Mouse (Mus musculus): ENCODE results near the gene Isoc2a. TPM values are rescaled to one million over a fixed set of nuclear protein-coding genes. Genes with fewer than 3 reads are reported as not detected.
A peak's percentile ranks its signal among the peaks of the same experiment; 100 is the strongest.

Gene Isoc2a
- polyA plus RNA-seq, 1 experiment from 2014 or later: 0.72 TPM

GRCm38 (mm10) chr7:4940068-4940479 lies 63.1 kb downstream of the Isoc2a start:
- no peak overlapping the region for H3K4me2 ChIP-seq (ENCODE audit: low read length)
- no peaks in the 10 kb centered on the region for H3K9me3 ChIP-seq (replicated peaks; ENCODE audit: low read length)
- peak; percentile 83 for TF ChIP-seq CTCF (IDR thresholded peaks at IDR 0.05; ENCODE audit: low read depth)
- DNase-seq (ENCODE audit: low spot score) (peak; percentile 77), ATAC-seq (replicated peaks; ENCODE audit: low FRiP score, low read depth) (peak; percentile 67; the same call in 1 of the 2 replicates)
- no peak overlapping the region for H3K9ac ChIP-seq (ENCODE audit: low read depth, low read length)
- no peak overlapping the region for H3K4me3 ChIP-seq (replicated peaks; ENCODE audit: low read depth, low read length)
- no peaks in the 10 kb centered on the region for H3K4me1 ChIP-seq (replicated peaks; ENCODE audit: insufficient read depth, low read length)
- H3K27me3 ChIP-seq (ENCODE audit: insufficient read depth, low read length): no peaks in the 10 kb centered on the region
- WGBS: 19% methylated on average over 9 of the region's 9 CpGs
- H3K27ac ChIP-seq: no peak overlapping the region
- H3K36me3 ChIP-seq (ENCODE audit: insufficient read depth, low read length): no peaks in the 10 kb centered on the region

GRCm38 (mm10) chr7:4942673-4943072 lies 65.7 kb downstream of the Isoc2a start:
- Histone ChIP-seq H3K27me3 (ENCODE audit: insufficient read depth, low read length) (no peaks in the 10 kb centered on the region), H3K9ac (ENCODE audit: low read depth, low read length) (no peak overlapping the region), H3K9me3 (replicated peaks; ENCODE audit: low read length) (no peaks in the 10 kb centered on the region), H3K36me3 (ENCODE audit: insufficient read depth, low read length) (no peaks in the 10 kb centered on the region), H3K4me3 (replicated peaks; ENCODE audit: low read depth, low read length) (no peak overlapping the region), H3K4me1 (replicated peaks; ENCODE audit: insufficient read depth, low read length) (no peaks in the 10 kb centered on the region), H3K27ac (no peak overlapping the region), H3K4me2 (ENCODE audit: low read length) (no peak overlapping the region)
- no peak for DNase-seq (ENCODE audit: low spot score)
- WGBS: 57% methylated on average over 5 of the region's 5 CpGs
- no peak for ATAC-seq (replicated peaks; ENCODE audit: low FRiP score, low read depth)
- no peak for TF ChIP-seq CTCF (IDR thresholded peaks at IDR 0.05; ENCODE audit: low read depth)

GRCm38 (mm10) chr7:4943223-4943815 lies 66.4 kb downstream of the Isoc2a start:
- TF ChIP-seq CTCF (IDR thresholded peaks at IDR 0.05; ENCODE audit: low read depth): peak; percentile 99

More at GRCm38 (mm10) chr7:4943223-4943815, 66.4 kb downstream of the Isoc2a start:
- Histone ChIP-seq H3K9me3 (replicated peaks; ENCODE audit: low read length) (no peaks in the 10 kb centered on the region), H3K4me2 (ENCODE audit: low read length) (peak overlapping the region; percentile 48), H3K36me3 (ENCODE audit: insufficient read depth, low read length) (no peaks in the 10 kb centered on the region), H3K27me3 (ENCODE audit: insufficient read depth, low read length) (no peaks in the 10 kb centered on the region), H3K4me3 (replicated peaks; ENCODE audit: low read depth, low read length) (no peak overlapping the region), H3K27ac (no peak overlapping the region), H3K9ac (ENCODE audit: low read depth, low read length) (no peak overlapping the region), H3K4me1 (replicated peaks; ENCODE audit: insufficient read depth, low read length) (no peaks in the 10 kb centered on the region)
- WGBS: 18% methylated on average over 15 of the region's 15 CpGs
- ATAC-seq (replicated peaks; ENCODE audit: low FRiP score, low read depth) (peak; percentile 84), DNase-seq (ENCODE audit: low spot score) (peak; percentile 95)

Other genes starting within 250 kb of the Isoc2a start
- 0.56 and 0.80 TPM in 2 replicates for gene Tmem86b, start 245.7 kb upstream of the Isoc2a start, polyA plus RNA-seq (2015; fragmentation: Nextera tagmentation; extraction: Ambion mirVana)
- gene Ppp6r1, start 218.1 kb upstream of the Isoc2a start, polyA plus RNA-seq (2015; fragmentation: Nextera tagmentation; extraction: Ambion mirVana): 4.8 and 5.1 TPM in 2 replicates
- 99.7 and 99.9 TPM in 2 replicates for gene Hspbp1, start 192.1 kb upstream of the Isoc2a start, polyA plus RNA-seq (2015; fragmentation: Nextera tagmentation; extraction: Ambion mirVana)
- gene Brsk1, start 186.5 kb upstream of the Isoc2a start, polyA plus RNA-seq (2015; fragmentation: Nextera tagmentation; extraction: Ambion mirVana): 0.71 and 0.78 TPM in 2 replicates
- 0.06 and 0.12 TPM in 2 replicates for gene Tmem150b, start 151.9 kb upstream of the Isoc2a start, polyA plus RNA-seq (2015; fragmentation: Nextera tagmentation; extraction: Ambion mirVana)
- gene Kmt5c, start 137.0 kb upstream of the Isoc2a start, polyA plus RNA-seq (2015; fragmentation: Nextera tagmentation; extraction: Ambion mirVana): 61.2 and 64.8 TPM in 2 replicates
- gene Cox6b2, start 124.1 kb upstream of the Isoc2a start, polyA plus RNA-seq (2015; fragmentation: Nextera tagmentation; extraction: Ambion mirVana): 70.7 and 84.0 TPM in 2 replicates
- gene Fam71e2, start 105.9 kb upstream of the Isoc2a start, polyA plus RNA-seq (2015; fragmentation: Nextera tagmentation; extraction: Ambion mirVana): not detected in 2 replicates
- gene Il11, start 94.3 kb upstream of the Isoc2a start, polyA plus RNA-seq (2015; fragmentation: Nextera tagmentation; extraction: Ambion mirVana): 0.14 and 0.20 TPM in 2 replicates
- 0.70 TPM in 1 of 2 replicates, not detected in the other for gene Tmem190, start 94.2 kb upstream of the Isoc2a start, polyA plus RNA-seq (2015; fragmentation: Nextera tagmentation; extraction: Ambion mirVana)
- 35.9 and 40.4 TPM in 2 replicates for gene Tmem238, start 87.5 kb upstream of the Isoc2a start, polyA plus RNA-seq (2015; fragmentation: Nextera tagmentation; extraction: Ambion mirVana)
- gene Rpl28, start 84.3 kb upstream of the Isoc2a start, polyA plus RNA-seq (2015; fragmentation: Nextera tagmentation; extraction: Ambion mirVana): 453 and 480 TPM in 2 replicates
- 198 and 203 TPM in 2 replicates for gene Ube2s, start 64.6 kb upstream of the Isoc2a start, polyA plus RNA-seq (2015; fragmentation: Nextera tagmentation; extraction: Ambion mirVana)
- gene Shisa7, start 32.5 kb upstream of the Isoc2a start, polyA plus RNA-seq (2015; fragmentation: Nextera tagmentation; extraction: Ambion mirVana): 0.62 and 0.67 TPM in 2 replicates
- gene Isoc2b, start 6.9 kb upstream of the Isoc2a start, polyA plus RNA-seq (2015; fragmentation: Nextera tagmentation; extraction: Ambion mirVana): 11.0 and 12.4 TPM in 2 replicates
- not detected in 2 replicates for gene Gm36210, start 29.4 kb downstream of the Isoc2a start, polyA plus RNA-seq (2015; fragmentation: Nextera tagmentation; extraction: Ambion mirVana)
- gene Zfp628, start 38.1 kb downstream of the Isoc2a start, polyA plus RNA-seq (2015; fragmentation: Nextera tagmentation; extraction: Ambion mirVana): 3.5 and 3.9 TPM in 2 replicates
- gene Nat14, start 44.9 kb downstream of the Isoc2a start, polyA plus RNA-seq (2015; fragmentation: Nextera tagmentation; extraction: Ambion mirVana): 2.1 and 2.6 TPM in 2 replicates
- 0.91 and 1.1 TPM in 2 replicates for gene Ssc5d, start 48.6 kb downstream of the Isoc2a start, polyA plus RNA-seq (2015; fragmentation: Nextera tagmentation; extraction: Ambion mirVana)
- 0.12 and 0.13 TPM in 2 replicates for gene Sbk2, start 87.3 kb downstream of the Isoc2a start, polyA plus RNA-seq (2015; fragmentation: Nextera tagmentation; extraction: Ambion mirVana)
- gene Sbk3, start 94.0 kb downstream of the Isoc2a start, polyA plus RNA-seq (2015; fragmentation: Nextera tagmentation; extraction: Ambion mirVana): 0.05 TPM in 1 of 2 replicates, not detected in the other
- gene Zfp579, start 119.0 kb downstream of the Isoc2a start, polyA plus RNA-seq (2015; fragmentation: Nextera tagmentation; extraction: Ambion mirVana): 21.2 and 21.3 TPM in 2 replicates
- 12.8 and 14.1 TPM in 2 replicates for gene Zfp524, start 137.3 kb downstream of the Isoc2a start, polyA plus RNA-seq (2015; fragmentation: Nextera tagmentation; extraction: Ambion mirVana)
- 30.4 and 31.8 TPM in 2 replicates for gene Fiz1, start 137.5 kb downstream of the Isoc2a start, polyA plus RNA-seq (2015; fragmentation: Nextera tagmentation; extraction: Ambion mirVana)
- gene Gm44973, start 138.3 kb downstream of the Isoc2a start, polyA plus RNA-seq (2015; fragmentation: Nextera tagmentation; extraction: Ambion mirVana): 4.7 and 5.7 TPM in 2 replicates
- 4.7 and 5.6 TPM in 2 replicates for gene Zfp865, start 143.2 kb downstream of the Isoc2a start, polyA plus RNA-seq (2015; fragmentation: Nextera tagmentation; extraction: Ambion mirVana)
- 22.7 and 23.5 TPM in 2 replicates for gene Ccdc106, start 143.4 kb downstream of the Isoc2a start, polyA plus RNA-seq (2015; fragmentation: Nextera tagmentation; extraction: Ambion mirVana)
- not detected in 2 replicates for gene 4632433K11Rik, start 157.0 kb downstream of the Isoc2a start, polyA plus RNA-seq (2015; fragmentation: Nextera tagmentation; extraction: Ambion mirVana)
- gene Zfp784, start 161.3 kb downstream of the Isoc2a start, polyA plus RNA-seq (2015; fragmentation: Nextera tagmentation; extraction: Ambion mirVana): 5.7 and 6.6 TPM in 2 replicates
- 48.7 and 54.0 TPM in 2 replicates for gene Zfp580, start 174.4 kb downstream of the Isoc2a start, polyA plus RNA-seq (2015; fragmentation: Nextera tagmentation; extraction: Ambion mirVana)
- 95.0 and 103 TPM in 2 replicates for gene U2af2, start 185.0 kb downstream of the Isoc2a start, polyA plus RNA-seq (2015; fragmentation: Nextera tagmentation; extraction: Ambion mirVana)
- 58.4 and 61.7 TPM in 2 replicates for gene Epn1, start 203.1 kb downstream of the Isoc2a start, polyA plus RNA-seq (2015; fragmentation: Nextera tagmentation; extraction: Ambion mirVana)
- gene Rfpl4, start 239.8 kb downstream of the Isoc2a start, polyA plus RNA-seq (2015; fragmentation: Nextera tagmentation; extraction: Ambion mirVana): not detected in 2 replicates
- 0.79 and 0.83 TPM in 2 replicates for gene Rasl2-9, start 248.8 kb downstream of the Isoc2a start, polyA plus RNA-seq (2015; fragmentation: Nextera tagmentation; extraction: Ambion mirVana)

Measured in kidney, postnatal 0 days (tissue).